Mouse (Mus musculus) neural tube, embryonic 14.5 days (tissue): ENCODE measurements around the gene Tyw3. TPM values are rescaled to one million over a fixed set of nuclear protein-coding genes. Genes with fewer than 3 reads are reported as not detected.

ENCODE experiments used
- ATAC-seq: fragments of 200-750 bp; cut with Nextera tagmentation; 2 replicates; pipeline ENCODE4 v1.8.0; 2017; ENCODE audit warnings: low read depth, mild to moderate bottlenecking, moderate TSS enrichment, moderate library complexity
- H3K27ac ChIP-seq: fragments of 300-500 bp; sonication (generic); 2 replicates; pipeline ENCODE4 v1.5.1; 2014; ENCODE audit warnings: low read depth, mild to moderate bottlenecking, control low read depth, low read length, moderate library complexity, mixed read lengths
- H3K27me3 ChIP-seq: fragments of 300-500 bp; sonication (generic); 2 replicates; pipeline ENCODE4 v1.6.1; 2014; ENCODE audit warnings: low read length; ENCODE audit not compliant: control insufficient read depth, insufficient read depth
- H3K36me3 ChIP-seq: fragments of 300-500 bp; sonication (generic); 2 replicates; pipeline ENCODE4 v1.6.1; 2014; ENCODE audit warnings: low read length, mixed read lengths; ENCODE audit not compliant: control insufficient read depth, insufficient read depth
- H3K4me1 ChIP-seq: fragments of 300-500 bp; sonication (generic); 2 replicates; pipeline ENCODE4 v1.6.1; 2014; ENCODE audit warnings: low read length; ENCODE audit not compliant: control insufficient read depth, insufficient read depth
- H3K4me2 ChIP-seq: fragments of 300-500 bp; sonication (generic); 2 replicates; pipeline ENCODE4 v1.6.1; 2014; ENCODE audit warnings: mild to moderate bottlenecking, low read depth, low read length, control low read depth
- H3K4me3 ChIP-seq: fragments of 300-500 bp; sonication (generic); 2 replicates; pipeline ENCODE4 v1.5.1; 2014; ENCODE audit warnings: low read depth, low read length, control low read depth, mixed read lengths
- H3K9ac ChIP-seq: fragments of 300-500 bp; sonication (generic); replicated peaks from 2 replicates; pipeline ENCODE4 v1.6.1; 2014; ENCODE audit warnings: low read depth, mild to moderate bottlenecking, control low read depth, low read length, mixed read lengths
- H3K9me3 ChIP-seq: fragments of 300-500 bp; sonication (generic); 2 replicates; pipeline ENCODE4 v1.6.1; 2016; ENCODE audit warnings: low read length; ENCODE audit not compliant: control insufficient read depth
- WGBS: fragments of 180-500 bp; shearing (Covaris S2); extraction: QIAGEN DNeasy Blood & Tissue Kit; methylation state at CpG from one replicate; pipeline ENCODE4 v1.1.7; 2014; 5-methylcytosine and 5-hydroxymethylcytosine counted together
- polyA plus RNA-seq: library from polyadenylated mRNA; unstranded; fragments of >200 nt; fragmentation: Nextera tagmentation; extraction: Ambion mirVana; gene quantifications from 2 replicates; pipeline ENCODE4 v1.2.1, GENCODE M21; 2014

The Tyw3 gene
- polyA plus RNA-seq, 1 experiment from 2014 or later, result 13.8 TPM

DNA sequence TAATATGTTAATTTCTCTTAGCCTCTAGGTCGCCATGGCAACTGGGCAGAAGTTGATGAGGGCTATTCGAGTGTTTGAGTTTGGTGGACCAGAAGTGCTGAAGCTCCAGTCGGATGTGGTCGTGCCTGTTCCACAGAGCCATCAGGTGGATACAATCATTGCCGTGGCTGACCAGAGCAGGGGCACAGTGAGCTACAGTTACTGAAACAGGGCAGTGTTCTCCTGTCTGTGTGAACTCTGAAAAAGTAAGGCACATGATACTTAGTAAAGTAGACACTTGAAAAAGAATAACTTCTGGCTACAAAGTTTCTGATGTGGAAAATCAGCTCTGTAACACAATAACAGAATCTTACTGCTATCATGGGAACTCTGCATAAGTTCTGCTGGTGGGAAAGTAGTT is 8.0 kb upstream of the Tyw3 start:
- 73% methylated on average over 5 of the region's 5 CpGs for WGBS
- ATAC-seq, result no peak
- Histone ChIP-seq H3K27ac (no peak overlapping the region), H3K4me3 (no peak overlapping the region), H3K9ac (no peak overlapping the region), H3K4me1 (no peaks in the 10 kb centered on the region), H3K4me2 (no peak overlapping the region), H3K36me3 (no peaks in the 10 kb centered on the region), H3K9me3 (no peaks in the 10 kb centered on the region), H3K27me3 (no peaks in the 10 kb centered on the region)

GRCm38 (mm10) chr3:154602141-154602540 is 5.2 kb upstream of the Tyw3 start:
- Histone ChIP-seq H3K4me1 (peaks cover 6% of the 10 kb centered on the region; the same call in 1 of the 2 replicates), H3K9ac (no peak overlapping the region), H3K4me2 (no peak overlapping the region), H3K9me3 (no peaks in the 10 kb centered on the region), H3K27me3 (no peaks in the 10 kb centered on the region), H3K36me3 (no peaks in the 10 kb centered on the region), H3K4me3 (no peak overlapping the region), H3K27ac (no peak overlapping the region)
- ATAC-seq, result no peak

DNA sequence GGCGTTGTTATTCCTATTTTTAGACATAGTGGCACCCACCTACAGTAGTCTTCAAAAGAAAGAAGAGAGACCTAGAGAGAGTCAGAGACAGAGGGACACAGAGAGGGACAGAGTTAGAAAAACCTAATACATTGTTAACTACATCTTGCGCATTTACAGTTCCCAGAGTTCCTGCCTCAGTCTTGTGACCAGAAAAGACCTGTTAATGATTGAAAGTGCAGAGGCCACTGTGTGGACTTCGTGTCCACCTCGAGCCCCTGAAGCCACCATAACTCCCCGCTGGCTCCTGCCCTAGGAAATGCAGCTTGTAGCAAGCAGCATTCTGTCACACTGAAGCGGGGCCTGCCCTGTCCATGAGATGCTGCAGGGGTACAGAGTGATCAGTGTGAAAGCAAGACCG is 657 bp upstream of the Tyw3 start:
- Histone ChIP-seq H3K4me3 (peak overlapping the region; percentile 86), H3K4me2 (peak overlapping the region; percentile 78), H3K9ac (peak overlapping the region; percentile 83; the same call in 1 of the 2 replicates), H3K9me3 (no peaks in the 10 kb centered on the region), H3K4me1 (peaks cover 9% of the 10 kb centered on the region; the same call in 1 of the 2 replicates), H3K27ac (no peak overlapping the region), H3K27me3 (no peaks in the 10 kb centered on the region), H3K36me3 (no peaks in the 10 kb centered on the region)
- ATAC-seq, result no peak
- WGBS, result 34% methylated on average over 7 of the region's 7 CpGs

DNA sequence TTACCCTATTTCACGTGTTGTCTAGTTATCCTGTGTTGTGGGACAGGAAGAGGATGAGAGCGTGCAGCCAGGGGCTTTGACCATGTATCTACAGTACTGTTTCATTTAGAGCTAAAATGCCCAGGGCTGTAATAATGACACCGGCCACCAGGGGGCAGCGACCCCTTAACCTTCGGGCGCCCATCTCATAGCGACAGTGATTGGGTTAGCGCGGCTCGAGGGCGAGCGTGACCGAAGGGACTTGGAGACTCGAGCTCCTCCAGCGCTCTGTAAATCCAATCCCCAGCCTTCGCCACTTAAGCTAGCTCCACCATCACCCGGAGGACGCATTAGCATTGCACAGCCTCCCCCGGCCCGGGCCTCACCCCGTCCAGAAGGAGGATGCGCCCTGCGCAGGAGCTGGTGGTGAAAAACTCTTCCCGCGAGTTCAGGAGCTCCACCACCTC is 393 bp downstream of the Tyw3 start, which contains the start of gene Cryz:
TSS of gene Cryz (plus strand) at position 224 of the 446 bp plus-strand sequence.
- under 1% methylated on average over 25 of the region's 25 CpGs for WGBS
- no peaks in the 10 kb centered on the region for H3K27me3 ChIP-seq

GRCm38 (mm10) chr3:154594156-154594555 is 2.7 kb downstream of the Tyw3 start:
- ATAC-seq, result no peak
- no peak overlapping the region for H3K4me2 ChIP-seq
- no peak overlapping the region for H3K9ac ChIP-seq
- H3K36me3 ChIP-seq, result peaks cover 9% of the 10 kb centered on the region; the same call in 1 of the 2 replicates
- H3K4me3 ChIP-seq, result no peak overlapping the region
- H3K27ac ChIP-seq, result no peak overlapping the region
- 93% methylated on average over 6 of the region's 6 CpGs for WGBS
- H3K27me3 ChIP-seq, result no peaks in the 10 kb centered on the region
- no peaks in the 10 kb centered on the region for H3K9me3 ChIP-seq
- peaks cover 9% of the 10 kb centered on the region; the same call in 1 of the 2 replicates for H3K4me1 ChIP-seq

More for the DNA sequence above, 393 bp downstream of the Tyw3 start, which contains the start of gene Cryz:
- Histone ChIP-seq H3K36me3 (no peaks in the 10 kb centered on the region), H3K9me3 (no peaks in the 10 kb centered on the region), H3K27ac (peak within 1 kb of the TSS; percentile 94), H3K4me1 (peaks cover 9% of the 10 kb centered on the region; the same call in 1 of the 2 replicates), H3K9ac (peak within 1 kb of the TSS; percentile 83), H3K4me3 (peak within 1 kb of the TSS; percentile 86), H3K4me2 (peak within 1 kb of the TSS; percentile 78)
- ATAC-seq, result peak; percentile 89

DNA sequence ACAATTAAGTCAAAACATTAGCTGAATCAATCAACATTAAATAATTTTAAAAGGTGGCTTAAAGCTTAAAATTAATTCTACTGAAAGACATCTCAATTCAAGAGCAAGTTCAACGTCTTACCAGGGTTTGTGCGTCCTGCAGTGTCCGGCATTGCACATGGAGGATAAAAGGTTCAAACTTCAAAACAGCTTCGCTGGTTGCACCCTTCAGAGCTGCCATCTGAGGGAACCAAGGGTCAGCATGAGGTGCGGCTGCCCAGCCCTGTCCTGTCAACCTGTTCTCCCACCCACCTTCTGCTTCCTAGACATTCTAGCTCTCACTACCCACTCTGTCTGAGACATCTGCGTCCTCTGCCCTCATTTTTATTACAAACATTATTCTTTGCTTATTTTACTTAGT is 3.3 kb downstream of the Tyw3 start:
- no peak overlapping the region for H3K27ac ChIP-seq
- H3K4me2 ChIP-seq, result no peak overlapping the region
- peaks cover 9% of the 10 kb centered on the region; the same call in 1 of the 2 replicates for H3K36me3 ChIP-seq
- no peak overlapping the region for H3K9ac ChIP-seq
- WGBS, result 94% methylated on average over 6 of the region's 6 CpGs
- no peaks in the 10 kb centered on the region for H3K27me3 ChIP-seq
- H3K4me1 ChIP-seq, result peaks cover 9% of the 10 kb centered on the region; the same call in 1 of the 2 replicates
- no peak for ATAC-seq
- H3K9me3 ChIP-seq, result no peaks in the 10 kb centered on the region
- H3K4me3 ChIP-seq, result no peak overlapping the region

- 97% methylated on average over 3 of the region's 3 CpGs for WGBS
- Histone ChIP-seq H3K4me2 (no peak overlapping the region), H3K36me3 (peaks cover 13% of the 10 kb centered on the region), H3K4me3 (no peak overlapping the region), H3K9me3 (no peaks in the 10 kb centered on the region), H3K9ac (no peak overlapping the region), H3K27me3 (no peaks in the 10 kb centered on the region), H3K27ac (no peak overlapping the region), H3K4me1 (0 out of 2 replicates have a peak, but pooled peaks cover 3% of the 10 kb centered on the region)
- ATAC-seq, result no peak
Observed at GRCm38 (mm10) chr3:154591621-154592020, 5.3 kb downstream of the Tyw3 start.

GRCm38 (mm10) chr3:154590971-154591370 is 5.9 kb downstream of the Tyw3 start:
- peaks cover 13% of the 10 kb centered on the region for H3K36me3 ChIP-seq
- WGBS, result 94% methylated on average over 5 of the region's 5 CpGs

GRCm38 (mm10) chr3:154584351-154584750 is 12.6 kb downstream of the Tyw3 start:
- Histone ChIP-seq H3K4me2 (no peak overlapping the region), H3K4me3 (no peak overlapping the region), H3K9ac (no peak overlapping the region), H3K9me3 (no peaks in the 10 kb centered on the region), H3K36me3 (peaks cover 14% of the 10 kb centered on the region; the same call in 1 of the 2 replicates), H3K4me1 (no peaks in the 10 kb centered on the region), H3K27me3 (no peaks in the 10 kb centered on the region), H3K27ac (no peak overlapping the region)
- 92% methylated on average over 8 of the region's 8 CpGs for WGBS
- no peak for ATAC-seq

More at GRCm38 (mm10) chr3:154590971-154591370, 5.9 kb downstream of the Tyw3 start:
- H3K9ac ChIP-seq, result no peak overlapping the region
- H3K4me3 ChIP-seq, result no peak overlapping the region
- ATAC-seq, result no peak
- H3K4me1 ChIP-seq, result no peaks in the 10 kb centered on the region
- H3K9me3 ChIP-seq, result no peaks in the 10 kb centered on the region
- H3K27me3 ChIP-seq, result no peaks in the 10 kb centered on the region
- H3K27ac ChIP-seq, result no peak overlapping the region
- H3K4me2 ChIP-seq, result no peak overlapping the region
